Mouse (Mus musculus) ES-Bruce4 (cell line): Measurements from ENCODE around the gene 1700029F12Rik. TPM values are rescaled to one million over a fixed set of nuclear protein-coding genes. Genes with fewer than 3 reads are reported as not detected.
A peak's percentile ranks its signal among the peaks of the same experiment; 100 is the strongest.

ENCODE experiments used
- H3K27ac ChIP-seq: 2 replicates; pipeline ENCODE4 v1.5.1; 2012; ENCODE audit warnings: low read length, inconsistent platforms; ENCODE audit not compliant: insufficient read depth
- H3K27me3 ChIP-seq: 2 replicates; pipeline ENCODE4 v1.6.1; 2012; ENCODE audit warnings: mild to moderate bottlenecking, low read length, inconsistent platforms; ENCODE audit not compliant: control insufficient read depth, poor library complexity, insufficient read depth, severe bottlenecking
- H3K36me3 ChIP-seq: 2 replicates; pipeline ENCODE4 v1.6.1; 2012; ENCODE audit warnings: inconsistent platforms, mild to moderate bottlenecking, low read length, moderate library complexity; ENCODE audit not compliant: control insufficient read depth, poor library complexity, insufficient read depth, severe bottlenecking
- H3K4me1 ChIP-seq: one replicate; pipeline ENCODE4 v1.8.1; 2011; ENCODE audit warnings: low read length; ENCODE audit not compliant: control insufficient read depth, insufficient read depth
- H3K4me3 ChIP-seq: 2 replicates; pipeline ENCODE4 v1.5.1; 2011; ENCODE audit warnings: low read depth, mild to moderate bottlenecking, low read length
- H3K9ac ChIP-seq: 2 replicates; pipeline ENCODE4 v1.6.1; 2012; ENCODE audit warnings: low read depth, mild to moderate bottlenecking, inconsistent platforms; ENCODE audit not compliant: poor library complexity, severe bottlenecking
- H3K9me3 ChIP-seq: replicated peaks from 2 replicates; pipeline ENCODE4 v1.6.1; 2012; ENCODE audit warnings: mild to moderate bottlenecking, low read length, inconsistent platforms; ENCODE audit not compliant: control insufficient read depth, poor library complexity, insufficient read depth, severe bottlenecking
- CTCF ChIP-seq: IDR thresholded peaks from one replicate; pipeline ENCODE4 v1.8.1; 2011; ENCODE audit warnings: low read depth, low read length
- EP300 ChIP-seq: IDR thresholded peaks from 2 replicates; pipeline ENCODE4 v1.6.1; 2011; ENCODE audit warnings: low read depth, low read length; ENCODE audit not compliant: insufficient read depth
- POLR2A ChIP-seq: IDR thresholded peaks from one replicate; pipeline ENCODE4 v1.8.1; 2011; ENCODE audit warnings: low read length; ENCODE audit not compliant: insufficient read depth
- polyA plus RNA-seq: library from polyadenylated mRNA; stranded (reverse); fragments of >200 nt; gene quantifications from 2 replicates; pipeline ENCODE4 v1.2.4, GENCODE M21; 2011; ENCODE audit warnings: low read depth; ENCODE audit not compliant: missing spikeins, insufficient read depth, insufficient read length

The 1700029F12Rik gene
- polyA plus RNA-seq, 1 experiment: not detected

DNA sequence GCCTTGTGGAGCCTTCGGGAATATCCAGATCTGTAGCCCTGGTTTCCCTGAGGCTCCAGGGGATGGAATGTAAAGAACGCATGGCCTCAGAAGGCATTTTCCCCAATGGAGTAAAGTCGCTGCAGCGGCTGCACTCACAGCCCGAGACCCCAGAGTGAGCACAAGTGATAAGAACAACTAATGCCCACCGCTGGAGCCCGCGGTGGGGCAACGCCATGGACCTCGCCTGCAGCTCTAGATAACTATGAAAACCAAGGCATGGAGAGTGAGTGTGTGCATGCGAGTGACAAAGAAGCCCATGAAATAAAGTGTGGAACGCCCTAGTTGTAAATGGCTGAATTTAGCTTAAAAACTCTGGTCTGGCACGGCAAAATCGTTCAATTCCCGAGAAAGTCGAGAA is 45.0 kb downstream of the 1700029F12Rik start:
- Histone ChIP-seq H3K4me3 (no peak overlapping the region), H3K9ac (no peak overlapping the region), H3K4me1 (no peaks in the 10 kb centered on the region), H3K27me3 (no peaks in the 10 kb centered on the region), H3K36me3 (no peaks in the 10 kb centered on the region), H3K9me3 (no peaks in the 10 kb centered on the region), H3K27ac (no peak overlapping the region)
- TF ChIP-seq POLR2A: no peak
- no peak for TF ChIP-seq EP300
- no peak for TF ChIP-seq CTCF

DNA sequence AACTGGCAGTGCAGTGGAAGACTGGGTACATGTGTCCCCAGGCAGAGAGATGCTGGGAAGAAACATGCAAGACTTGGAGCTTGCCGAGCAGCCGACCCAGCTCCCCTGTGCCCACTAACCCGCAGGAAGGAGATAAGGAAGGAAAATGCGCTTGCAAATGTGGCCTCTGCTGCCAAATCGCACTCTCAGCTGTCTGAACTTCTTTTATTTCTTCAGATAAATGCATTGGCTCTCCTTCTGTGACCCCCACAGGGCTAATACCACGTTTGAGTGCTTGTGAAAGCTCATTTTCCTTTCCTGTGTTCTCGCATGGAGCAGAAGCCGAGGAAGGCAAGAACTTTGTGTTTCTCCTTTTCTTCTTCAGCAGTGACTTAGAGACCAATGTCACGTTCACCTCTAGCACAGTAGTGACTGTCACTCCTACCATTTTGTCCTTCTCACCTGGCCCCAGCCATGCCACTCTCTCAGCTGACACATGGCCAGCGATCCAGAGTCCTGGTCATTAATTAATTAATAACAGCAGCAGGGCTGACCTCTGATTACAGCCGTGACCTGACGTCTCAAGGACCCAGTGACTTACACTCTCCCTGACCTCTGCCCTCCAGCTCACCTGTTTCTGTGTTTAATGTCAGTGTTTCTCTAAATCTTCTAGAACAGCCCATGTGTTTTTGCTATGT is 48.4 kb downstream of the 1700029F12Rik start:
- H3K9ac ChIP-seq: no peak overlapping the region
- no peak overlapping the region for H3K27ac ChIP-seq
- TF ChIP-seq CTCF (no peak), EP300 (no peak), POLR2A (no peak)
- no peak overlapping the region for H3K4me3 ChIP-seq
- H3K9me3 ChIP-seq: no peaks in the 10 kb centered on the region
- no peaks in the 10 kb centered on the region for H3K27me3 ChIP-seq
- no peaks in the 10 kb centered on the region for H3K36me3 ChIP-seq
- H3K4me1 ChIP-seq: peaks cover 2% of the 10 kb centered on the region

DNA sequence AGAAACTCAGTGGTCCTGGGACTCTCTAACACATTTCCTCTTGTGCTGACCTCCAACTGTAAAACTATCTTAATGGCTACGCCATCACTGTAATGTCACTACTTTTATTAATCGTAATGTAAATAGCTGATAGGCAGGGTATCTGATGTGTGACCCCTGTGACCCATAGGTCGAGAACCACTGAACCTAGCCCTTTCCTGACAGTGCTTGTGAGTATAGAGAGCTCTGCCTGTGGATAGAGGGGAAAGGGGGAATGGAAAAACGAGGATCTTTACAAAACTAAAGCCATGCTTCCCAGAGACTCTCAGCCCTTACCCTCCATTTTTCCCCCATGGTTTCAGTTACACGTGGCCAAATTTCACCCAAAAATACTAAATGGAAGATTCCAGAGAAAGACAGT is 49.5 kb downstream of the 1700029F12Rik start:
- no peak overlapping the region for H3K9ac ChIP-seq
- H3K4me3 ChIP-seq: no peak overlapping the region
- H3K27me3 ChIP-seq: no peaks in the 10 kb centered on the region
- no peak overlapping the region for H3K27ac ChIP-seq
- no peaks in the 10 kb centered on the region for H3K36me3 ChIP-seq
- TF ChIP-seq CTCF: no peak
- TF ChIP-seq EP300: no peak
- no peak for TF ChIP-seq POLR2A
- H3K9me3 ChIP-seq: no peaks in the 10 kb centered on the region
- H3K4me1 ChIP-seq: peaks cover 2% of the 10 kb centered on the region

DNA sequence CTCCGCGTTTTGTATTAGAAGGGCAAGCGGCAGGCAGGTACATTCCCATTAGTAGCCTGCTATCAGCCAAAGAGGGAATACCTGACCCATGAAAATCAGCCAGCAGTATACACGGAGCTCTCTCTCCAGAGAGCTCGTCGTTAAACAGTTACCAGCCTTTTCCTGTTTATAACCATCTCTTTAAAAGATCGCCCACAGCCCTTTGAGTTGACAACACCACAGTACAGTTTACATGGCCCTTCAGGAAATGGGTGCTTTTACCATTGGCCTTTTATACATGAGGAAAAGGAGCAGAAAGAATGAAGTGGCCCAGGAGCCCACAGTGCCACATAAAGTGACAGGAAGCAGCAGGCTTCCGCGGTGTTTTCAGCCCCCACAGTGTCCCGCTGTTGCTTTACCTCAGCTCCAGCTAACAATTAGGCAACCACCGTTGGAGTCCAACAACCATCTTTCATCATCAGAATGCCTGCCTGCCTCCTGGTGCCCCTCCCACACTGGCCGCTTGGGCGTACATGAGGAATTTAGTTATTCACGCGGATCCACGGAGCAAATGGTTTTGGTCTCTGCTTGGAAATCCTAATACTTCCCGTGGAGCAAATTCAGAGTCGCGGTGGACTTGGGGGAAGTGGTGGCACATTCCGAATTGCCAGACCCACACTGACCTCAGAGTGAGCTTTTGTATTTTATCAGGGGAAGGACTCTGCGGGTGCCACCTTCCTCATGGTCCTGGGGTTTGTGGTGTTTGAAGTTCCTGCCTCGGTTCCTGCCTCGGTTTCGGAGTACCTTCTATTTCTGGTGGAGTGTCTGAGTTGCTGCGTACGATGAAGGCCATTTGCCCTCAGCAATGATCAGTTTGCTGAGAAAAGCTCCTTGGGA is 50.7 kb downstream of the 1700029F12Rik start:
- Histone ChIP-seq H3K9ac (no peak overlapping the region), H3K27me3 (no peaks in the 10 kb centered on the region), H3K4me3 (peak overlapping the region; percentile 30), H3K4me1 (peaks cover 2% of the 10 kb centered on the region), H3K36me3 (no peaks in the 10 kb centered on the region), H3K9me3 (no peaks in the 10 kb centered on the region), H3K27ac (no peak overlapping the region)
- TF ChIP-seq EP300 (no peak), CTCF (no peak), POLR2A (no peak)

DNA sequence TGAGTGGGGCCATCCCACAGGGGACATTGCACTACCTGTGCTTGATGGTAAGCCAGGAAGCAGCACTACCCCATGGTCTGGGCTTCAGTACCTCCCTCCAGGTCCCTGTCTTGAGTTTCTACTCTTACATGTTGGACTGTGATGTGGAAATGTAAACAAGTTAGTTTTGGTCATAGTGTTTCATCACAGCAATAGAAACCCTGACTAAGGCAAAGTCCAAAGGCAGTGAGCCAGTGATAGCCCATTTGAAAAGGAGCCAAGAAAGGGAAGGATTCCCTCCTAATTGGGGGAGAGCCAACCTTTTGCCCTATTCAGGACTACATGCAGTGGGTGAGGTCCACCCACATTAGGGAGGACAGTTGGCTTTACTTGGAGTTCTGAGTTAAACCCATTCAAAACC is 53.6 kb downstream of the 1700029F12Rik start:
- Histone ChIP-seq H3K27ac (no peak overlapping the region), H3K9ac (no peak overlapping the region), H3K36me3 (no peaks in the 10 kb centered on the region), H3K27me3 (no peaks in the 10 kb centered on the region), H3K9me3 (no peaks in the 10 kb centered on the region), H3K4me1 (peaks cover 2% of the 10 kb centered on the region), H3K4me3 (no peak overlapping the region)
- TF ChIP-seq CTCF (no peak), EP300 (no peak), POLR2A (no peak)

DNA sequence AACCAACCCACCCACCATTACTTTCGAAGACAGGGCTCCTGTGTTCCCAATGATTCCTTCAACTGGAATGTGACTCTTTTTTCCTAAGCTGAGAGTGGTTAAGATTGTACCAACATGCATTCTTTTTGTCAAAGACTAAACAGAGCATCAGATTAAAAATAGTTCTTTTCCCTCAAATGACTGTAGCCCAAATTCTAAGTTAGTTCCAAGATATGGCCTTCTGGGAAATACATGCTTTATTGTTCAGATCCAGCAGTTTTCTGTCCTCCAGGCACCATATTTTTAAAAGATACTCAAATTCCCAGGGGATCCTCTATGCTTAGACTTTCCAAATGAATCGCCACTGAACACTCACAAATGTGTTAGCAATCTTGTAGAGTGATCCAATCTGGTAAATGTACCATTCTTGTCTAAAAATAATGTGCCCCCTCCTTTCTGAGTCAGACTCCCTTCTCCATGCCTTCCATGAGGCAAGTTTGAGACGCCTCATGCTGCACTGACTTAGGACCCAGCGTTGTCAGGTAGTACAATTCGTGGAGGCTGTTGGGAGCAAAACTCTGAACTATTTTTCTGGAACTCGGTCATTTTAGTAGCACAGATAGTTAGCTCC is 57.1 kb downstream of the 1700029F12Rik start:
- H3K4me1 ChIP-seq: no peaks in the 10 kb centered on the region
- no peaks in the 10 kb centered on the region for H3K9me3 ChIP-seq
- H3K9ac ChIP-seq: no peak overlapping the region
- no peak overlapping the region for H3K27ac ChIP-seq
- H3K4me3 ChIP-seq: no peak overlapping the region
- H3K27me3 ChIP-seq: no peaks in the 10 kb centered on the region
- no peaks in the 10 kb centered on the region for H3K36me3 ChIP-seq
- no peak for TF ChIP-seq POLR2A
- TF ChIP-seq CTCF: no peak
- TF ChIP-seq EP300: no peak
